Comparison of ENCODE assay signal across 33 mouse cellular contexts in the genomic region with DNA sequence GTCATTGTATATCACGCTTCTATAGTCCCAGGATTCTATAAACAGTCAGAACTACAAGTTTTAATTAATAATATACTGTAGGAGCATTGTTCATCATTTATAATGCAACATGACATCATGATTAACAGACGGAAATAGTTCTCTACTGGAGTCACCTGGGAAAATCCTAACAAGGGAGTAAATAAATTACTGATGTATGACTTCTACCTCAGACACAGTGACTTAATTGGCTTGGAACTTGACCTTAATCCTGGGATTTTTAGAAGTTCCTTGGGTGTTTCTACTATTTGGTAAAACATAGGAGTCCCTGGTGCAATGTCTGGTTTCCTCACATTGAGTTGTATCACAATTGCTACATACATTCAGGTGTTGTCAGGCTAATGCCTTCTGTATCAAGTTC.
"Had no signal": no experiment of that assay in that cellular context is flagged by ENCODE, and none has a peak within 500 bp of the region (broad histone marks: within the 10 kb centered on the region; RNA-seq: fewer than 3 reads in every experiment).

No protein-coding gene starts in this region.

- H3K9ac ChIP-seq: heart, embryonic 13.5 days; heart, embryonic 15.5 days; hindbrain, embryonic 12.5 days; hindbrain, embryonic 13.5 days; hindbrain, embryonic 14.5 days; hindbrain, embryonic 15.5 days; intestine, embryonic 15.5 days; kidney, embryonic 15.5 days had no signal

- ATAC-seq: hindbrain, embryonic 16.5 days; hindbrain, postnatal 0 days; inflammation-experienced regulatory T-cells, adult 6 months; intestine, embryonic 15.5 days; intestine, embryonic 16.5 days; intestine, postnatal 0 days had no signal

- H3K4me3 ChIP-seq: heart, embryonic 13.5 days; heart, embryonic 15.5 days; hindbrain, embryonic 10.5 days; hindbrain, embryonic 12.5 days; hindbrain, embryonic 13.5 days; hindbrain, embryonic 15.5 days; intestine, embryonic 15.5 days; kidney, embryonic 15.5 days; layer of hippocampus, adult 2 months; left cerebral cortex, adult 2 months had no signal

- DNase-seq: heart, postnatal 10 days; heart, postnatal 14 days; heart, postnatal 36 days; heart, postnatal 4 days; kidney, adult 11 months; kidney, adult 18-20 months; kidney, adult 2 months; kidney, adult 8-10 months; kidney, adult 9 months; kidney, postnatal 10 days; kidney, postnatal 14 days; kidney, postnatal 25 days; kidney, postnatal 36 days; kidney, postnatal 4 days; layer of hippocampus, adult 9-11 months; layer of hippocampus, postnatal 36 days had no signal

- H3K9me3 ChIP-seq: heart, embryonic 13.5 days; heart, embryonic 15.5 days; hindbrain, embryonic 10.5 days; hindbrain, embryonic 12.5 days; hindbrain, embryonic 13.5 days; hindbrain, embryonic 15.5 days; intestine, embryonic 15.5 days; kidney, embryonic 15.5 days had no signal

- H3K27me3 ChIP-seq: heart, embryonic 13.5 days; heart, embryonic 15.5 days; hindbrain, embryonic 12.5 days; hindbrain, embryonic 13.5 days; hindbrain, embryonic 15.5 days; intestine, embryonic 15.5 days; kidney, embryonic 15.5 days had no signal

- H3K4me2 ChIP-seq: heart, embryonic 13.5 days; heart, embryonic 15.5 days; hindbrain, embryonic 12.5 days; hindbrain, embryonic 13.5 days; hindbrain, embryonic 14.5 days; hindbrain, embryonic 15.5 days; intestine, embryonic 15.5 days; kidney, embryonic 15.5 days had no signal

- H3K36me3 ChIP-seq: heart, embryonic 13.5 days; heart, embryonic 15.5 days; hindbrain, embryonic 10.5 days; hindbrain, embryonic 12.5 days; hindbrain, embryonic 13.5 days; hindbrain, embryonic 15.5 days; intestine, embryonic 15.5 days; kidney, embryonic 15.5 days had no signal

- H3K4me1 ChIP-seq: heart, embryonic 13.5 days; heart, embryonic 15.5 days; hindbrain, embryonic 10.5 days; hindbrain, embryonic 12.5 days; hindbrain, embryonic 13.5 days; hindbrain, embryonic 15.5 days; intestine, embryonic 15.5 days; kidney, embryonic 15.5 days had no signal

- H3K27ac ChIP-seq: heart, embryonic 13.5 days; heart, embryonic 15.5 days; hindbrain, embryonic 10.5 days; hindbrain, embryonic 12.5 days; hindbrain, embryonic 13.5 days; hindbrain, embryonic 14.5 days; hindbrain, embryonic 15.5 days; hindbrain, postnatal 0 days; intestine, embryonic 15.5 days; kidney, embryonic 15.5 days; kidney, postnatal 0 days; layer of hippocampus, adult 2 months; left cerebral cortex, adult 2 months had no signal
